Mouse (Mus musculus) liver, adult 2 months (tissue): ENCODE data around the gene Sass6. TPM values are rescaled to one million over a fixed set of nuclear protein-coding genes. Genes with fewer than 3 reads are reported as not detected.

Experiments
- DNase-seq: peaks from one replicate; pipeline ENCODE4 v3.0.0-alpha.2; 2011; ENCODE audit warnings: low read depth, low spot score; ENCODE audit errors: extremely low read depth
- H3K27ac ChIP-seq: fragments of 200-500 bp; replicated peaks from 2 replicates; pipeline ENCODE4 v1.5.1; 2012; ENCODE audit warnings: low read depth, mild to moderate bottlenecking, control low read depth, inconsistent platforms, low read length; ENCODE audit not compliant: insufficient read depth
- H3K27me3 ChIP-seq: fragments of 200-500 bp; 2 replicates; pipeline ENCODE4 v1.6.1; 2012; ENCODE audit warnings: mild to moderate bottlenecking, moderate library complexity, low read length, inconsistent platforms; ENCODE audit not compliant: control insufficient read depth, insufficient read depth
- H3K36me3 ChIP-seq: fragments of 200-500 bp; 2 replicates; pipeline ENCODE4 v1.6.1; 2012; ENCODE audit warnings: low read length, inconsistent platforms; ENCODE audit not compliant: control insufficient read depth, insufficient read depth
- H3K4me1 ChIP-seq: fragments of 200-500 bp; 2 replicates; pipeline ENCODE4 v1.6.1; 2011; ENCODE audit warnings: low read length; ENCODE audit not compliant: control insufficient read depth, insufficient read depth
- H3K4me3 ChIP-seq: fragments of 200-500 bp; 2 replicates; pipeline ENCODE4 v1.5.1; 2011; ENCODE audit warnings: low read depth, mild to moderate bottlenecking, control low read depth, low read length, moderate library complexity; ENCODE audit not compliant: insufficient read depth
- H3K79me2 ChIP-seq: fragments of 200-500 bp; 2 replicates; pipeline ENCODE4 v1.6.1; 2012; ENCODE audit warnings: inconsistent platforms, mild to moderate bottlenecking, low read length, moderate library complexity; ENCODE audit not compliant: control insufficient read depth, insufficient read depth
- H3K9ac ChIP-seq: fragments of 200-500 bp; 2 replicates; pipeline ENCODE4 v1.6.1; 2012; ENCODE audit warnings: low read depth, mild to moderate bottlenecking, control low read depth, inconsistent platforms, low read length
- CTCF ChIP-seq: fragments of 200-500 bp; IDR thresholded peaks from 2 replicates; pipeline ENCODE4 v1.5.1; 2011; ENCODE audit warnings: low read depth, low read length, control low read depth
- POLR2A ChIP-seq: fragments of 200-500 bp; IDR thresholded peaks from 2 replicates; pipeline ENCODE4 v1.6.1; 2011; ENCODE audit warnings: low read length, control low read depth; ENCODE audit not compliant: insufficient read depth; ENCODE audit errors: extremely low read depth
- WGBS: fragments of 180-500 bp; shearing (Covaris S2); methylation state at CpG from one replicate; pipeline ENCODE4 v1.1.7; 2018; 5-methylcytosine and 5-hydroxymethylcytosine counted together
- polyA plus RNA-seq: library from polyadenylated mRNA; depleted of rRNA; stranded (reverse); fragments of >200 nt; gene quantifications from 2 replicates; pipeline ENCODE4 v1.2.3, GENCODE M21; 2012
- total RNA-seq: library from RNA; depleted of rRNA; stranded (reverse); fragments of >200 nt; gene quantifications from 2 replicates; pipeline ENCODE4 v1.2.3, GENCODE M21; 2014

Sass6 gene
- total and polyA plus RNA-seq, 2 experiments: 0.28 to 1.3 TPM

- TF ChIP-seq CTCF (no peak), POLR2A (no peak)
- Histone ChIP-seq H3K4me3 (no peak overlapping the region), H3K27me3 (no peaks in the 10 kb centered on the region), H3K27ac (no peak overlapping the region), H3K4me1 (no peaks in the 10 kb centered on the region), H3K36me3 (peaks cover 61% of the 10 kb centered on the region), H3K9ac (no peak overlapping the region), H3K79me2 (no peaks in the 10 kb centered on the region)
- 78% methylated on average over 3 of the region's 3 CpGs for WGBS
- no peak for DNase-seq
Measured at GRCm38 (mm10) chr3:116634091-116634490, 39.3 kb downstream of the Sass6 start.

- Histone ChIP-seq H3K27ac (no peak overlapping the region), H3K79me2 (no peaks in the 10 kb centered on the region), H3K36me3 (peaks cover 68% of the 10 kb centered on the region), H3K4me3 (no peak overlapping the region), H3K4me1 (no peaks in the 10 kb centered on the region), H3K9ac (no peak overlapping the region), H3K27me3 (no peaks in the 10 kb centered on the region)
- DNase-seq: no peak
- WGBS: 94% methylated on average over 8 of the region's 8 CpGs
- TF ChIP-seq CTCF (no peak), POLR2A (no peak)
Measured at GRCm38 (mm10) chr3:116634853-116635252, 40.1 kb downstream of the Sass6 start.

- H3K4me3 ChIP-seq: no peak overlapping the region
- 52% methylated on average over 5 of the region's 5 CpGs for WGBS
- H3K79me2 ChIP-seq: no peaks in the 10 kb centered on the region
- no peak for DNase-seq
- TF ChIP-seq POLR2A (no peak), CTCF (no peak)
- H3K4me1 ChIP-seq: no peaks in the 10 kb centered on the region
- H3K27ac ChIP-seq: no peak overlapping the region
- no peak overlapping the region for H3K9ac ChIP-seq
- peaks cover 69% of the 10 kb centered on the region for H3K36me3 ChIP-seq
- no peaks in the 10 kb centered on the region for H3K27me3 ChIP-seq
Measured at GRCm38 (mm10) chr3:116635799-116636198, 41.0 kb downstream of the Sass6 start.

DNA sequence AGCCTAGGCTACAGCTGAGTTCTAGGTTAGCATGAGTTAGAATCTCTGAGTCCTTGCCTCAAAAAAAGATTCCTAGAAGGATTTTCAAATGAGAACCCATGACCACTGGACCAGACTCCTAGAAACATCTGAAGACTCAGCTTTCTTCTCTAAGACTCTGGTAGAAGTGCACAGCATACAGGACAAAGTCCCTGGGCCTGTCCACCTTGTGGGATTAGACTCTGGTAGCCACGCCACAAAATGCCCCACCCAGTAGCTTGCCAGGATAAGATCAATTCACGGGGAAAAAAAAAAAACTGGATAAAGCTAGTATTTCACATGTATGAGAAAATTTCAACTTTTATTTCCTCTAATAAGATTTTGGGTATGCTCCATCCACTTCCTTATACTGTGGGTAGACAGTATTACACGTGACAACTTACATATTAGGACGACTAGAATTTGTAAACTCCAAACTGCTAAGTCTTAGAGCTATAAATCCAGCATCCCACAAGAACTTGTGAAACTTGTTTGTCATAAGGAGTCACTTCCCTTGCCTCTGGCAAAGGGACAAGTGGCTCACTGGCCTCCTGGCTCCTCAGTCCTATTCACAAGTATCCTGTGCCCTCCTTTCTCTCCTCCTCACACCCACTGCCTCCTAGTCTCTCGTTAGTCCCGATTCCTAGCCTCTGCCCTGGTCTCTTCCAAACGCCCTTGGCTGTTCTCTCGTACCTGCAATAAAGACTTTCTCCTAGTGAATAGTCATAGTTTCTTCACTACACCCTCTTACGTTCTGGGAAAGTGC is 43.1 kb downstream of the Sass6 start:
- Histone ChIP-seq H3K4me3 (no peak overlapping the region), H3K9ac (no peak overlapping the region), H3K79me2 (no peaks in the 10 kb centered on the region), H3K4me1 (no peaks in the 10 kb centered on the region), H3K36me3 (peaks cover 70% of the 10 kb centered on the region), H3K27me3 (no peaks in the 10 kb centered on the region), H3K27ac (no peak overlapping the region)
- TF ChIP-seq POLR2A (no peak), CTCF (no peak)
- DNase-seq: no peak
- 89% methylated on average over 9 of the region's 9 CpGs for WGBS

GRCm38 (mm10) chr3:116638572-116638971 is 43.8 kb downstream of the Sass6 start:
- peaks cover 70% of the 10 kb centered on the region for H3K36me3 ChIP-seq

GRCm38 (mm10) chr3:116640024-116640423 is 45.2 kb downstream of the Sass6 start:
- Histone ChIP-seq H3K9ac (no peak overlapping the region), H3K79me2 (no peaks in the 10 kb centered on the region), H3K36me3 (peaks cover 62% of the 10 kb centered on the region), H3K27me3 (no peaks in the 10 kb centered on the region), H3K4me3 (no peak overlapping the region), H3K4me1 (no peaks in the 10 kb centered on the region), H3K27ac (no peak overlapping the region)
- no peak for DNase-seq
- TF ChIP-seq CTCF: no peak
- no peak for TF ChIP-seq POLR2A
- WGBS: 79% methylated on average over 1 of the region's 1 CpGs

More at GRCm38 (mm10) chr3:116638572-116638971, 43.8 kb downstream of the Sass6 start:
- peak overlapping the region; percentile 3; the same call in 1 of the 2 replicates for H3K27ac ChIP-seq
- H3K4me1 ChIP-seq: no peaks in the 10 kb centered on the region
- no peak for TF ChIP-seq CTCF
- no peak for TF ChIP-seq POLR2A
- DNase-seq: no peak
- no peak overlapping the region for H3K4me3 ChIP-seq
- H3K27me3 ChIP-seq: no peaks in the 10 kb centered on the region
- no peak overlapping the region for H3K9ac ChIP-seq
- 82% methylated on average over 7 of the region's 7 CpGs for WGBS
- no peaks in the 10 kb centered on the region for H3K79me2 ChIP-seq
